Mouse (Mus musculus) right cerebral cortex, postnatal 36 days (tissue): ENCODE results near the gene Fhit.

Experiments
- DNase-seq, 2 experiments: peaks; one replicate each; pipeline ENCODE4 v3.0.0; 2022; ENCODE audit warnings: low spot score in 2 of 2, mixed read lengths in 1 of 2

Fhit gene

DNA sequence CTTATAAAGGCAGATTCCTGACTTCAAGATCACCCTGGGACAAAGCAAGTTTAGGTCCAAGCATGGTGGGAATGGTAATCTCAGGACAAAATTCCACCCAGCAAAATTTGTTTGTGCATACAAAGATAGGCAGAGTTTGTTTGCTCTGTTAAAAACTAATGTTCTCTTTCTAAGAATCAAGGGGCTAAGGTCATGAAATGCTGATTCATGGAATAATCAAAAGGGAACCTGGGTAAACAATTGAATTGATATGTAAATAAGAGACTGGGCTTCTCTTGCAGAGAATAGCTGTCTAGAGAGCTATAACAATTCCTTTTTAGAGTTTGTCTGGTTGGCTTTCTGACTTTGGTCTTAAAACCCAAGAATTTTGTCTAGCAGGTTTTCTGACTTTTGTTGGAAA is 647.8 kb downstream of the Fhit start:
- DNase-seq = no peak

DNA sequence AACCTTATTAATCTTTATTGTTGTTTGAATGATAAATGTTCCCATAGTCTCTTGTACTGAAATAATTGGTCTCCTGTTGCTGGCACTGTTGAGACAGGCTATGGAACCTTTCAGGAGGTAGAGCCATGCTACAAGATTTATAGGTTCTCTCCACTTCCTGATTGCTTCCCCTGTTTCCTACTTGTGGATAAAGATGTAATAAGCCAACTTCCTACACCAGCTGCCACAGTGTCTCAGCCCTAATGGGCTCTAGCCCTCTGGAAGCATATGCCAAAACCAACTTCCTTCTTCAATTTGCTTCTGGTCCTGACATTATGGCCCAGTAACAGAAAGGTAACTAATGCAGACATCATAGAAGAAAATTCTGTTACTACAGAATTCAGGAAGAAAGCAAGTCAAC is 652.6 kb downstream of the Fhit start:
- no peak for DNase-seq

DNA sequence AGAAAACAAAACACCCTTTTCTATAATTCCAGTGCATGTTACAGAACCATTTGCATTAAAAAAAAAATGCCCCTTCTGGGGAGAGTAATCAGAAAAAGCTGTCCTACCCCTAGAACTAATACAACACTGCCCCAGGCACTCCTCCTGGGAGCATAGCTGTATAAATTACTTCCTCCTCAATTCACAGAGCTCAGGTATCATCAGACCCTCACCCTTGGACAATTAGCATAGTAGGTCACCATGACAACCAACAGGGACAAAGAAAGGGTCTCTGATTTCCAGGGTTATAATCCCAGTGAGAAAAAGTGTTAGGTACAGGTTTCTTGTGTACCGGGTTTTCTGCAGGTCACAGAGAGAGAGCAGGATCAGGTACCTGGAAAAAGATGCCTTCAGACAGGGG is 654.3 kb downstream of the Fhit start:
- no peak for DNase-seq

DNA sequence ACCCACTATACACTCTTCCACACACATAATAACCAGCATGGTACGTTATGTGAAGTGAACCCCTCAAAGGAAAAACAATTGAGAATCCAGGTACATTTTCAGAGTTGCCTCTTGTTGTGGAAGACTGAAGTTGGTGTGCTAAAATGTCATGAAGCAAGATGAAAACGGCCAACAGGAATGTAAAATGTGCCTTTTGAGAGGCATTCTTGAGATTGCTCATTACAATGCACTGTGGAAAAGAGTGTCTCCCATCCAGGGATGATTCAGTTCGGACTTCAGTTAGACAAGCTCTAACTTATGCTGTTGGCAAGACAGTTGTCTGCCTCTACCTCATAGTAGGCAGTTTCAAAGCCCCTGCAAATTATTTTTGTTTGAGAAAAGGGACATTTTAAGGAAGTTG is 676.0 kb downstream of the Fhit start:
- DNase-seq = no peak

DNA sequence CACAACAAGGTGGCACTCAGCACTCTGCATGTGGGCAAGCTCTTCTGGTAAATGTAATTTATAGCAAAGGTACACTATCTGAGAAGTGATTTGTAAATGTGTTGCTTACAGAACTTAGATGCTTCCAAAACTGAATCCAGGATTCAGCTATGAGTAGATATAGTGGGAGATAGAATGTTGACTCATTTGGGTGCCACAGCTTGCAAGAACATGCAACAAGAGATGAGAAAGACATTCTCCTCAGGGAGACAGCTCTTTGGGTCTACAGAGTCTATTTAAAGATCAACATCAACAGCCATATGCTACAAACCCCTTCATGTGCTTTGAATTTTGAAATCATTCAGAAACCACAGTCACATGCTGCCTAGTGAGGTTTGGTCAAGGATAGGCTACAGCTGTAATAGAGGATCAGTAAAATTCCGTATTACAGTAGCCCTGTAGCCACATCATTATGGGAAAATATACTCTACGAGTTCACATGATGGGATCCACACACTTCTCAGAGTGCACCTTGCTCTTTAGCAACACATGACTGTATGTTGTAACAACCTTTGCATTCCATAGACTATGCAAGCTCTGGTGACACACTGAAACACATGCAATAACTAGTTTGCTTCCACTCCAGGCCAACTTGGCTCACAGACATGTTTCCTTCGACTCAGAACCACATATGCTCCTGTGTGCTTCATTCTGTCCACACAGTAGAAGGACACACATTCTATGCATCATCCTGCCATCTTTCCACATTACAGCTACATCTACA is 678.8 kb downstream of the Fhit start:
- DNase-seq = peak in 1 of 2 experiments; percentile 4

DNA sequence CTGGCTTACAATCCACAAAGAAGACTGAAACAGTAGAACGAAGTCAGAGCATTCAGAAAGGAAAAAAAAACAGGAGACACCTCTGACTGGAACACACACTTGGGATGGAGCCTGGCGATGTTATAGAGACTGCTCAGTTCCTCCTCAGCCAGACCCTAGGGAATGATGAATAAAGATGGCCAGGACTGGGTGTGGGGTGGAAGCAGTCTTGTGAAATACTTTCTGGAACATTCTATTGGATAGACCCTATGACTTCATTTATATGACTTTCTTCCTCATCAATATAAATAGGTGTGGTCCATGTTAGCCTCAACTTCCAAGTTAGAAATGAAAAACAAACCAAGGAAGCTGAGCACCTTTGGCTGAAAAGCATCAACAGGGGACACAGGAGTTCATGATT is 680.5 kb downstream of the Fhit start:
- DNase-seq = no peak

DNA sequence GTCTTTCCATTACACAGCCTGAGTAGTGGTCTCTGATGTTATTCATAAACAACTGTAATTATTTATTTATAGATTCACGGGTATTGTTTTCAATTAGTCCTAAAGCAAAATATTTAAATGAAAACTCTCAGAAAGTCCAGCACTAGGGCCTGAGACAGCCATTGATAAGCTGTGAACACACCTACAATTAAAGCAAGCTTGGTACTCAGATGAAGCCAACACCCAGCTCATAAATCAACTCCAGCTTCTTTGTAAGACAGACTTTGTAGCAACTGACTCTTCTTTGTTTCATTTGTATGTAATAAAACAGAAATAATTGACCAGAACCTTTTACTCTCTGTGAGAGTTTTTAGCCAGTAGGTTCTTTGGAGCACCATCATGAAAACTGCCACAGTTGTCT is 681.2 kb downstream of the Fhit start:
- no peak for DNase-seq

DNA sequence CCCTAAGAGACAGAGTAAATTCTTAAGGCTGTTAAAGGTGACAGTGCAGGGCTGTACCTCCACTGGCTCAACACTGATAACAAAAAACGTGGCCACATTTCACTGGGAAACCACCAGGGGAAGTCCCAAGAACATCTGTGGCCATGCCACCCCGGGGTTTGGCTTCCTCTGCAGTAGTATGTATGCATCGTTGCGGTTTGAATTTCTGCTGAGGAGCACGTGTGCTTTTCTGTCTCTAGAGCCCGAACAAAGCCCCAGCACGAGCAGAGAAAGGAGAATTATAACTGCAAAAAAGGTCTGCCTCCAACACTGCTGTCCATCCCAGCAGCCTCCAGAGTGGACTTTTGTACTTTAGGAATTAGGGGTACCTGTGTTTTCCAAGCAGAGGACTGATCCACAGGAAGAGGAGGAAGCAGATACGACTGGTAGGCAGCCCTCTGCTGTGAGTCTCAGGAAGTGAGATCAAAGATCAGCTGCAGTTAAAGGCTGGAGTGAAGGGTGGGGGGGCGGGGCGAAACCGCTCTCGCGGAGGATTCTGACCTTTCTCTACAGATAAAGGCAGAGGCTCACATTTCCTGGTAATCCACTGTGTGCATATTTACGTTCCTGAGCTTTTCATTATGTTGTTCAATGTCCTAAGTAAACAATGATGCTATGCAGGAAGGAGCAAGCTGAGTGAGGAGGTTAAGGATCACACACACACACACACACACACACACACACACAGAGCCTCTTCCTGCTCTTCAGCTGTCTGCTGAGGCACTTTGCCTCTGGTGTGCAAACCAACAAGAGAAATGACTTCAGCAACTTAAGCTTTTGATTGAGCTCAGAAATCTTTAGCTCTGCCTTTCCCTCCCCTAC is 708.6 kb downstream of the Fhit start:
- no peak for DNase-seq

DNA sequence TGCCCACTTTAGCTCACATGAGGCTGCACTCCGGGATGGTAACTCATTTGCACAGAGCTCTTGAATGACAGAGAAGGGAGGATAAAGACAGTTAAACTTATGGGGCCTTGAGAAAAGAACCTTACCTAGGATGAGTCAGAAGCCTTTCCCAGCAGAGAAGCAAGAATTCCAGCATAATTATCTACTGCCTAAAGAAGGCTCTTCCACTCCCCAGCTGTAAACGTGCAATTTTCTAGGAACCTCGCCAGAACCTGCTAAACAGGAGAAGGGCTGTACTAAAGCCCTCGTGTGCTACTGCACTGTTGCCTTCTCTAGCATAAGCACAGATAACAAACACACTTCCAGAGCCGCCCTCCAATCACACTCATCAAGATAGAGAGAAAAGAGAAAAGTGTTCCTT is 709.6 kb downstream of the Fhit start:
- no peak for DNase-seq

DNA sequence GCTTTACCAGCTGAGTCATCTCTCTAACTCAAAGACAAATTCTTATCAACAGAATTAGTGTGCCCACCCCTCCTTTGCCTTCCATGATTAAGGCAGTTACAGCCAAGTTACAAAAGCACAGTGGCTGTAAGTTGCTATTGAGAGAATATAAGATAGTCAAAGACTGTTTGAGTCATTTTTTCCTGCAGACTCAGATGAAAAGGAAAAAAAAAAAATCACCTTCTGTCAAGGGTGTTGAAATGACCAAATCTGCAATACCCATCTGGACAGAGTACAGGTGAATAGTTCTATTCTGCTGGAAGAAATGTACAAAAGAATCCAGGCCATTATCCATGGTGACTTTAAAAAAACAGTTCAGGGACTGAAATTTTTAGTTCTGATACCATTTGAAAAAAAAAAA is 716.5 kb downstream of the Fhit start:
- DNase-seq = no peak

DNA sequence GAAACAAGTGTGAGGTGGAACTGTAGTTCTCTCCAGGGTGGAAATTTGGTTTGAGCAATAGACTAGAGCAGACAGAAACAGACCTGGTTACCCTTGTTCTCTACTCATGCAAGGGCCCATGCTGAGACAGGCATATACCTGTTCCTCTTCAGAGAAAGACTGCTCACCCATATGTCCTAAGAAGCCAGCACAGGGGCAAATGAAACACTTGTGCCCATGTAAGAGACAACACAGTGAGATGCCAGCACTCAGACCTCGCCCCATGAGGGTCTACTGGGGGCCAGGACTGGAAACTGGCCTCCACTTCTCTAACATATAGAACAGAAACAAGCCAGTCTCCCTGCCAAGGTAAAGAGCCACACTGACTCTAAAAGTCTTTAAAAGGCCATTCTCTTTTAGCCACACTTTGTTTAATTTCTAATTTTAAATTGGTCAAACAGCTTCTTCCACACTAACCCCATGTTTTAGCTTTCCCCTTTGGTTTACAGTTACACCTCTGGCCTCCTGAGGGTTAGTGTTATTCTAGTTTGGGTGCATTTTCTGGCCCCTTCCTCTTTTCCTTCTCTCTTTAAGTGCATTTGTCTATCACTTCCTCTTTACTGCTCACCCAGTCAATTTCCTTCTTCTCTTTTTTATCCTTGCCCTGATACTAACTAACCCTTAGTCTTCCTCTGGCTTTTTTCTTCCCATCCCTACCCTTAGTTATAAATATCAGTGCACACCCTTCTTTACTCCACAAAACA is 722.7 kb downstream of the Fhit start:
- DNase-seq = no peak

DNA sequence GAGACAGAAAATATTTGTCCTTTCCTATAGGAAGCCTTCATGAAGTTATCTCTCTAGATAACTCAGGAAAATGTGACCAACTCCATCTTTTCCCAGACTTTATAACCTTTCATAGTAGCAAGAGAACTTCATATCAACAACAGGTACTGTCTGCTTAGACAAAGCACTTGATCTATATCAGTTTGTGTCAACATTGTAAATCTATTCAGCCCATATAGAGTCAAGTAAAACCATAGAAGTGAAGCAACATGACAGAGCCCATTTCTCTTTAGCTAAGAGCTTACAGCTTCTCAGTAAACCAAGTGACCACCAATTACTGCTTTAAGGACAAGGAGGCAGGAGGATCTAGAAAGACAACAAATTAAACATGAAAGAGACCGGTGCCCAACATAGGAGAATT is 725.6 kb downstream of the Fhit start:
- DNase-seq = no peak

DNA sequence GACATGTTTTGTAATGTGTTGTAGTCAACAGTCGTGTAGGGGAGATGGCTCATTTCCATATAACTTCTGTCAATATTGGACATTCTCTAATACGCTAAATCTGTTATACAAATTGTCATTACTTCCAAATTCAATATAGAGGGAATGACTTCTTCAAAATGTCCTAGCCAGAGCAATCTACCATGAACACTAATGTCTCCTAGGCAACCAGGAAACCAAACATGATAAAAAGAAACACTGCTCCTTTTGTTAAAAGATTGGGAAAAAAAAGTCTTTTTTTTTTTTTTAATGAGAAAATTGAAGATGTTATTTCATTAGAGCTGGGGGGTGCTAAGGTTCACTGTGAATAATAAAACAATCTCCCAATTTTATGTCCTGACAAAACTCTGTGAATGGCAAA is 729.3 kb downstream of the Fhit start:
- DNase-seq = no peak

DNA sequence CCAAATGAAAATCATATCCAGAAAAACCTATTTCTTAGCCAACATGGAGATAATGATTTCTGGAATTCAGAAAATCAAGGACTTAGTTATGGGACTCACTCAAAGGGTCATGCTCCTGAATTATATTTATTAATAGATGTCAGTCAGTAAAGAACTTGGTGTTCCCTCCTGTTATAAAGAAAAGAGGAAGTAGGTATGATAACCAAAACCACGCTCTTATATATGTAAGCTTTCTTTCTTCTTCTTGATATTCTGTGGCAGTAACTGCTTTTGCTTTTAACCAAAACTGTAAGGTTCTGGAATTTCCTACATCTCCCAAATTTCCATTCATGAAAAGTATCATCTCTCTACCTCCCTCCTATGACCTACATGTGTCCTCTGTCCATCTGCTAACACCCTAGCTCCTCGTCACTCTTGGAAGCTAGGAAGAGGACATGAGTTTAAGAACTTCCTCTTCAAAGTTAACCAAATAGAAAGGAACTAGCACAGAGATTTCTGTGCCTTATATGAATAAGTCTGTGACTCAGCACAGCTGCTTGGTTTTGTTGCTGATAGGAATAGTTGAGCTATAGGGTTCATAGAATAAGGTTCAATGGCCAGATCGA is 731.3 kb downstream of the Fhit start:
- no peak for DNase-seq

DNA sequence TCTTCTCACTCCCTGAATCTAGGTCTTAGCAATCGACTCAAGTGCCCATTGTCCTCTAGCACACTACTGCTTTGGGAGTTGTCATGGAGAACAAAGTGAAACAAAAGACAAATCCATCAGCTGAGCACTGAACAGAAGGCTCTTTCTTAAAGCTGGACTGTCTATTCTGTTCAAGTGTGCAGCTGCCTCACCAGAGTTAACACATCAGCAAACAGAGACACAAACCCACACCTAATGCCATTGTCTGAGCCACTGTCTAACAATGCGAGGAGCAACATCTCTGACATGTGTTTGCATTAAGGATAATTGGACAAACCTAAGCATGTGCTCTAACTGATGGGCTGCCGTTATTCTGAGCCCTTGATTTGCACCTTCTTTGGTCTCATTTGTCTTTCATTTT is 738.3 kb downstream of the Fhit start:
- DNase-seq = no peak

DNA sequence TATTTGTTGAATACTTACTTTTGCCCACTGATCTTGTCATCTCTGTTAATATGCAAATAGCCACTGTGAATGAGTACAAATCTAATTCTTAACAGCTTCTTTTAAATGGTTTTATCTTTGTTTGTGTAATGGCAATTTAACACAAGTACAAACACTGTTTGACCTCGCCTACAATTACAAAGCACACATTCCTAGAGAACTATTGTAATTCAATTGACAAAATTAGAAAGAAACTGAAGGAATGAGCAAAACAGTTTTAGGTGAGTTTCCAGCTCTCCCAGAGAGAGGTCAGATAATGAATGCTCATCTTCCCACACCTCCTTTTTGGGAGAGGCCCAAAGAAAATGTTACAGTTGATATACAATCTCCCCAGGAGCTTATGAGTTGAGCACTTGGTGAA is 739.6 kb downstream of the Fhit start:
- no peak for DNase-seq

DNA sequence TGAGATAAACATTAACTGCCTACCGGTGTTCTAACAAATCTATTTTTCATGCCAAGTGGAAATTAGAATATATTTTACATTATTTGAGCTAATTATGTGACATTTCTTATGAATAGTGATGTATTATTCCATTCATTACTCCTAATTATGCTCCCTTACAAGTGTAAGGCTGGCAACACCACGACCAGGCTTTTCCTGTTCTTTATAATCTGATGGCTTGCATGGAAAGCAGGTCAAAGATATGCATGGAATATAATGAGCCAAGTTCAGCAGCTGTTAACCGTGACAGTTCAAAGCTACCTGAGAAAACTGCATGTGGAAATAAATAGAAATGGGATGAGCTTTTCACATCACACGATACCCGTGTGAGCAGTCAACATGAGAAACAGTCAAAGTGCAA is 746.8 kb downstream of the Fhit start:
- DNase-seq = no peak

DNA sequence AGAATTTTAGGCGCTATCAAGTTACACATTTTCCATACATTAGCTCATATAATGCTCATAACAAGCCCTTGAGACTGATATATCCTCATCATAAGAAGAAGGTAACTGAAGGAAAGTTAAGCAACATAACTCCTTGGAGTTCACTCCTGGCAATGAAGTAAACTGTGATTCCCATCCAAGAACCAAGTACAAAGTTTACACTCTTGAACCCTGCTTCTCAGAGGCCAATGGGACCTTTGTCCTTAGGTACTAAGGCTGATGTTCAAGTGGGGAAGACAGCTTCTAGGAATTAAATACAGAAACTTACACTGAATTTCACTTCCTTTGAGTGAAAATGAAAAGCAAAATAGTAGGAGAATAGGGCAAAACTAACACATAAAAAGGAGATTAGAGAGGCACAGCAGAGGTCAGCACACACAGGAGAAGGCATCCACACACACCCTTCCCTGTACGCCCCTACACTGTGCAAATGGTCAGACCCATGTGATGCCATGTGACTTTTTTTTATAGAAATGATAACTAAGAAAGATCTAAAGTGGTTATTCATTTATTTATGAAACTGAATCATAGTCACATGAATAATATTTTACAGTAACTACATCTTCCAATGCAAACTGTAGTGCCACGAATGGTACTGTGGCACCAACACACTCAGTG is 752.4 kb downstream of the Fhit start:
- no peak for DNase-seq

DNA sequence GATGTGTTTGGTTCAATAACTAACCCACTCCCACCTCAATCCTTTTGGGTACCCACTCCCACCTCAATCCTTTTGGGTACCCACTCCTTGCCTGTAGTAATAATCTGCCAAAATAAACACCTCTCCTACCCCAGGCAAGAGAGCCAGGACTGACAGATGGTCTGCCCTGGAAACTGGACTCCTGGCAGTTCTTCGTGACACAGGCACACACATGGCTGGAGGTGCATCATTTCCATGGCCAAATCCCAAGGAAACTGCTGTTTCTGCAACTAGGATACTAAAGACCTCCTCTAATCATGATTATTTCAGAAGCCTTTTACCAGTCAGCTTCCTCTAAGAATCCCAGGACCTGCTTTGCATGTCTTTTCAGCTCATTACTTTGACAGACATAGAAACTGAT is 756.5 kb downstream of the Fhit start:
- DNase-seq = no peak

DNA sequence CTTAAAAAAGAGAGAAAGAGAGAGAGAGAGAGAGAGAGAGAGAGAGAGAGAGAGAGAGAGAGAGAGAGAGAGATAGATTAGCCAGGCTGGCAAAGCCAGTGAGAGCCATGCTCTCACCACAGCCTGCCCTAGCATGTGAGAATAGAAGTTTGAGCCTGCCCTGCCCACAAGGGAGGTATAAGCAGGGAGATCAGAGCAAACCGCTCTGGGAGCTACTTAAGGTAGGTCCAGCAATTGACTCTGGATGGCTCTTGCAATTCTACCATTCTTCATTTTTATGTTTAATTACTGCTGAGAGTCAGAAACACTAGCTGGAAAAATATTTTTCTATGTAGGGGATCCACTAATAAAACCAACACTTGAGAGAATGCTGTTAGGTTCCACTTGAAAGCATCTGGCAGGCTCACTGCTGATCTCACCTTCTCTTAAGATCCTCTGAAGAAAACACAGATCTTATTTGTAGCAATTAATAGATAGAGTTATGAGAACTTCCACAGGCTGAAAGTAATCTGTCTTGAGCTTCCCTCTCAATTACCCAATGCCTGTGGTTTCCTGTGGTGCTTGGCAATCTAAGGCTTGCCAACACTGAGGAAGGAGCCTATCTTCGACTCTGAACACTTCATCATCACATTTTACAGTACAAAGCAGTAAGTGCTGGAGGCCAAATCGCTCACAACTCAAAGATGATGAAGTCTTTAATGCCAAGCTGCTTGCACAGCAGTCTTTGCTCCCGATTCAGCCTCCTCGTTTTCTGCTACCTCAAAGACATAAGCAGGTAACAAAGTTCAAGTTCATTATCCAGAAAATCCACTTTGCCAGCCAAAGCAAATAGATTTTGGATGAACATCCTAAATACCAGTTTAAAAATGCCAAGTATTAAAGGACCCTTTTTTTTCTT is 793.8 kb downstream of the Fhit start:
- DNase-seq = no peak

DNA sequence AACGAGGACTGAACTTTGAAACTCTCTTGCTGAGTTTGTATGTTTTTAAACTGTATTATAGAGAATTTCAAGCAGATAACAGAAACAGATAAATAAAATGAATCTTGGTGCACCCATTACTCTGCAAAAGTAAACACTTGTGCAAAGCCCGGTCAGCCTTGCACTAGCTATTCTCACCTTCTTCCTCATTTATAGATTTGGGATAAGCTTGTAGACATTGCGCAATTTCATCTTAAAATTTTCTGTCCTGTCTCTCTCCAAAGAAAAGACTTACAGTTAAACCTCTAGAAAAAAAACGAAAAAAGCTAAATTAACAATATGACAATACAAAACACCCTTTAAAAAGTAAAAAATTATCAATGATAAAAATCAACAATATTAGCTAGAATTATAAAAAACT is 795.0 kb downstream of the Fhit start:
- no peak for DNase-seq
